Mouse (Mus musculus) monocyte, adult 5-6 weeks (primary cell): Measurements from ENCODE around the gene Plekhh1. TPM values are rescaled to one million over a fixed set of nuclear protein-coding genes. Genes with fewer than 3 reads are reported as not detected.

Experiments
- ATAC-seq: fragments of 153-309, 156-312 bp; replicated peaks from 2 replicates; pipeline ENCODE4 v1.8.0; 2017; ENCODE audit warnings: mild to moderate bottlenecking; ENCODE audit not compliant: low TSS enrichment, insufficient number of reproducible peaks, severe bottlenecking, poor library complexity, low FRiP score
- total RNA-seq: library from RNA; stranded (forward); fragments of 200-1000, 200-491, 200-594 nt; gene quantifications from 3 replicates; pipeline ENCODE4 v1.2.3, GENCODE M21; 2017

The Plekhh1 gene
- 0.29 to 0.32 TPM in 2 of 3 replicates, not detected in the other for total RNA-seq

DNA sequence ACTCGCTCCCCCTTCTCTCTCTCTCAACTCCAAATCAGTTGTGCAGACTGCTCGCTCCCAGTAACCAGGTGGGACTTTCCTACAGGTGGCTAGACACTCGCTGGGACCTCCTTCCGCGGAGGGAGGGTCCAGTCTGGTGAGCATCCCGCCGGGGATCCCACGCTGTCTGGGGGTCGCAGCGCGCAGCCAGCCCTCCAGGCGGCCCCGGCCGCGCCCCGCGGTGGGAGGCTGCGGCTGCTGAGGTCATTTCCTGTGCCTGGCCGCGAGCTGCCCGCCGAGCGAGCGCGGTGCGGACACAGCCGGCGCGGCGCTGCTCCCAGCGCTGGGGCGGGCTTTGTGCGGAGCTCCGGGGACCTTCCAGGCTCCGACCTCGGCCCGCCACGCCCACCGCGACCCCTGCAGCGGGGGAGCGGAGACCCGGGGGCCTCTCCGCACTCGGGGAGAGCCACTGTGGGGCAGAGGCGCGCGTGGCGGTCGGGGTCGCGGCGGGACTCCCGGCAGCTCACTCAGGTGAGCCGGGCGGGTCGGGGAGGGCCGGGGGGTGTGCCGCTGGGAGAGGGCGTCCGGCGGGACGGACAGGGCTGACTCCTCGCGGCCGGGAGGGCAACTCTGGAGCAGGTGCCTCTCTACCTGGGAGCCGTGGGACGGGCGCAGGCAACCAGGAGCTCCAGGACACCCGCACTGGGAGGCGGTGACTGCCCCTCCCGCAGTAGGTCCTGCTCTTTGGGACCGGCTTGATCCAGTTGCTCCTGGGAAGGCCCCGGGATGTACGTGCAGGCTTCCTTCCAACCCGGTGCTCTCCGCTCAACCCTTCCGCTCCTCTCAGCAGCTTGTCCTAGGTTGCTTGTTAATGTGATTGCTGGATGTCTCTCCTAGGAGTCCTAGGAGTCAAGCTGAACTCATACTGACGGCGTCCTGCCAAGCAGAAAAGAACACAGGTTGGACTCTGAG is at the start of gene Plekhh1:
Plekhh1 (plus strand) TSS at position 253 of the 951 bp plus-strand sequence.
- ATAC-seq = no peak; the same call in 1 of the 2 replicates

DNA sequence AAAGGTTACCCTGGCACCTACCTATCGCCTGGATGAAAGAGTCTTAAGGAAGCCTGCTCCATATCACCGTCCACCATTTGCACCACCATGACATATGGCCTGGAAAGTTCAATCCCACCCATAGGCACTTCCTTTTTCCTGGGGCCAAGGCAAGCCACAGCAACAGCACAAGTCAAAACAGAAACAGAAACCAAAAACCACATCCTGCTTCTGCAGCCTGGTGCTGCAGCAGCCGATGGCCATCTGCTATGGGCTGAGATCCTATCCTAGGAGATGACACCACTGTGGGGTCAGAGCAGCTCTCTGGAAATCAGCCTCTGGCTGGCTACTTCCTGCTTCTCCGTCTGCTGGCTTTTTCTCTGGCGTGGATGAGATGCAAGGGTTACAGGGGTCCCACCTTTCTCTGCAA is 48.3 kb upstream of the Plekhh1 start:
- peak; percentile 95 for ATAC-seq

DNA sequence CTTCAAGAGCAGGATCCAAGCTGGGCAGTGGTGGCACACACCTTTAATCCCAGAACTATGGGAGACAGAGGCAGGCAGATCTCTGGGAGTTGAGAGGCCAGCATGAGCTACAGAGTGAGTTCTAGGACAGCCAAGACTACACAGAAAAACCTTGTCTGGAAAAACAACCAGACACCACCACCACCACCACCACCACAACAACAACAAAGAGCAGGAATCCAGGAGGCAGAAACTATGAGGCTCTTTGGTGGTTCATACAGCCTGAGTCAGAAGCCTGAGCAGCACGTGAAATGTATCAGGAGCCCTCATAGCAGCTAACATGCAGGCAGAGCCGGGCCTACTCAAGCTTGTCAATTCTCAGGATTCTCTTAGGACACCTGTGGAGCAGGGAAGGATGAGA is 47.8 kb upstream of the Plekhh1 start:
- no peak for ATAC-seq

DNA sequence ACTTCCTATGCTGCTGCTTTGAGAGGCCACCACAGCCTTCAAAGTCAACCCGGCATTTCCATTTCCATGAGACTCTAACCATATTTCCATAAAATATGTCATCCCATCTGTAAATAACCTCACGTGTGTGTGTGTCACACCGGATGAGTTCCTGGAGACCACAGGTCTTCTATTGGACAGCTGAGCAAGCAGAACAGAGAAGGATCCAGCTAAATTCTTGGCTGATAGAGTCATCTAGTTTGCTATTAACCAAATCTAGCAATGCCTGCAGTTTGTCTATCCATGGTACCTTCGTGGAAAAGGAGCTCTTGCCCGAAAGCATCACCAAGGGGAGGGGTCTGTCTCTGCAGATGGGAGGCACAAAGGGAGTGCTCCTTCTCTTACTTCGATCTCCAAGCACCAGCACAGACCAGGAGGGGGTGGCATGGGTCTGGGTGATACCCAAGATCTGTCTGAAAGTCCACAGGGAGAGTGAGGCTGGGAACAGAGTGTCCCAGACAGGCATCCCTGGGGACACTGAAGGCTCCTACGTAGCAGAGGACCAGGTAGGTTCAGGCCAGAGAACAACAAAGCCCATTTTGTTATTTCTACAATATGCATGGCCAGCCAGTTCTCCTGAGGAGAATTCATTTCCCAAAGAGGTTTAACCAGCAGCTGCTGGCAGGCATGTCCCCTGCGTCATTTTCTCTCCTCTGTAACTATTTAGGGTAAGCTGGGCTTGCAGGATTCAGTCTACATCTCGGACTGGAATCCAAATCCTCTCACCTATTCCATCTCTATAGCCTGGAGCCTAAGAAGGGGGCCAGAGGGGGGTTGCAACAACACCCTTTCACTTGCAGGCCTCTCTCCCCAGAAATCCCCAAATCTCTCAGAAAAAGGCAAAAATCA is 46.8 kb upstream of the Plekhh1 start:
- ATAC-seq = no peak

DNA sequence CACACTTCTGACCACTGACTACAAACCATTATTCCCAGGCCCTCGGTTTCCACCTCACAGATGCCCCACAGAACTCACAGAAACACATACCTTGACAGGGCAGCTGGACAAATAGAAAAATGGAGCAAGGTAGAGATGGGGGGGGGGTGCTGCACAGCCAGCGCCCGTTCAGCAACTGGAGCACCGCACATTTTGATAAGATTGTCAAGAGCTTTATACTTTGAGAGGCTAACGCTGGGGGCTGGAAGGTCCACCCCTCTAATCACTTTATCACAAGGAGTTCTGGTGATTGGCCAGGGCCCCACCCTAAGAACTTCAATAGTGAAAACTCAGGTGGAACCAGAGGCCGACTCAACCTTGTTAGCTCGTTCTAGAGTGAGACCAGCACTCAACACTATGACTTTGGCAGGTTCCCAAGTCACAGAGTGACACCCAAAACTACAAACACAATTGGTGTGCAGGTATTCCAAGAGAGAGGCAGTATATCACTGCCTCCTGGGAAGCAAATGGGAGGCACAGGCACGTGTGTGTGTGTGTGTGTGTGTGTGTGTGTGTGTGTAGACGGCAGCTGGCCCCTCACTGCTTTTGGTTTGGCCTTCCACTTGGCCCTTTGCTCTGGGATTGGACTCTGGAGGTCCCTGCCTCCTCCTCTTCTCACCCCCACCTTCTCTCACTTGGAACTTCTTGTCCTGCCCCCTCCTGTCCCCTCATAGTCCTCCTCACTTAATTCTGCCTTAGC is 45.5 kb upstream of the Plekhh1 start:
- ATAC-seq = no peak

DNA sequence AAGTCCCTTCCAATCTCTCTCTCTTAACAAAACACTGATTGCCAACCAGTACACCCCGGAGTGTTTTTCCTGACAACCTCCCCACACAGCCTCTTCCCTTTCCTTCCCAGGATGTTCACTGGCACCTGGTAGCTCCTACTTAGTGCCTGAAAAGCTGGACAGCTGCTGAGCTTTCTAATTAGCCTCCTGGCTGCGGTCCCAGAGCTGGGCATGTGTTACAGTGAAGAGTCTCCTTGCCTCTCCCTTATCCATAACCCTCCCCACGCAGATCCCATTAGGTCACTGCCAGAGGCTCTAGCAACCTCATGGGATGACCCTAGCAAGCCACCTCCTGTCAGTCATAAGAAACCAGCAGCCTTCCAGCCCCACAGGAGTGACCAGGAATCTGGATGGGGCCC is 44.9 kb upstream of the Plekhh1 start:
- ATAC-seq = no peak

DNA sequence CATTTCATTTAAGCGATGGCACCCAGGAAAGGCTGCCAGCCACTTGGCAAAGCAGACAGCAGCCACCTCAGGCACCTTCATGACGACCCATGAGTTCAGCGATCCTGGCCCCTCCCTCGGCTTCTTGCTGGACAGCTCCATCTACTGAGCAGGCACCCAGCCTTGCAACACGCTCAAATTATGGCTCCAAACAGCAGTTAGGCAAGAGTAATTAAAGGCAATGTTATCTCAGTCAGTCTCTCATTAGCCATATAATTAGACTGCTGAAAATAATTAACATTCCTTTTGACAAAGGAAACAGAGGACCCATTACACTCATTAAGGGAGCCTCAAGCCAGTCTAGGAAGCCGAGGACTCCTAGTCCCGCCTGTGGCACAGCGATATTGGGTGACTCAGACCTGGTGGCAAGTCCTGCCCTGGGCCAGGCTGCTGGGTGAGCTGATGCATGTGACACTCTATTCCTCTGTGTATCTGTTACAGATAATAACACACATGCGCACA is 41.3 kb upstream of the Plekhh1 start:
- ATAC-seq = no peak

DNA sequence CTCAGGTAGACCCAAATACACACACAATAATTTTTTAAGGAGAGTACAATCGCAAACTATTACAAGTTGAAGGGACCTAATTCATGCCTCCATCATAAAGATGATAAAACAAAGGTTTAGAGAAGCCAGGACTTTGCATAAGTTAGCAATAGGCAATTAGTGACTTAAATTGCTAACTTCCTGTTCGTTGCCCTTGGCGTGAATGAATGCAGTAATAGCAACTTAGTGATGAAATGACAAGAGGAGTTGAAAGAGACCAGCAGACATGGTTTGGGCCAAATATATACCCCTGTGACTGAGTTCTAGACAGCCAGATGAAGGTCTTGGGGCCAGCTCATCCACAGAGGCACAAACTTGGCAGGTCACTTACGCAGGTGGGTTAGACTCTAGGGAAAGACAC is 32.7 kb upstream of the Plekhh1 start:
- no peak for ATAC-seq

DNA sequence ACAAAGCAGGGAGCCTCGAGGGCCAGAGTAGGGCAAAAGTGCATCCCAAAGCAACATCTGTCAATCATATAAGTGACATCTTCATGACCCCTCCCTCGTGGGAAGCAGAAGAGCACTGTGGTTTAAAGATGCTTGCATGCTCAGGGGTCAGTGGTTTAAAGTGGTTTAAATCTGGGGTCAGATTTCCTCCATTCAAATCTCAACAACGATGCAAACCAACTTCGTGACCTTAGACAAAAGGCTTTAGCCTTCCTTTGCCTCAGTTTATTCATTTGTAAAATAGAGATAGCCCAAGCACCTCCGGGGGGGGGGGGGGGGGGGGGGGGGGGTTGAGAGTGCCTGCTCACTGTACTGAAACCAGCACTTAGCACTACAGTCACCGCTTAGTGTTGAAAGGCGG is 32.3 kb upstream of the Plekhh1 start:
- no peak for ATAC-seq

DNA sequence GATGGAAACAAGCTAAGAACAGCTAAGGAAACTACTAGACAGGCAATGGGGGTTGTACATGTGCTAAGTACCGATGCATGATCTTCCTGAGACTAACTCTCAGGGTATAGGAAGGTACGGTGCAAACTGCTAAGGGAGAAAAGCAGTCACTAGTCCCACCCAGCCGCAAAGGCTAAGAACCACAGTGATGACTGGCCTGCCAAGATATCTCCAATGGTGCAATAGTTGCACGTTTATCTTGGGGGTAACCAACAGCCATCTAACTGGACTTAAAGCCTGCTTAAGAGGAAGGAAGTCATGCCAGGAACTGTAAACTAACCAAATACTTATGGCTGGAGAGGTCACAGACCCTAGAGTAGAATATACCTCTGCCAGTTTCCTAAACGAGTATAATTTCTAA is 26.6 kb upstream of the Plekhh1 start:
- ATAC-seq = no peak

DNA sequence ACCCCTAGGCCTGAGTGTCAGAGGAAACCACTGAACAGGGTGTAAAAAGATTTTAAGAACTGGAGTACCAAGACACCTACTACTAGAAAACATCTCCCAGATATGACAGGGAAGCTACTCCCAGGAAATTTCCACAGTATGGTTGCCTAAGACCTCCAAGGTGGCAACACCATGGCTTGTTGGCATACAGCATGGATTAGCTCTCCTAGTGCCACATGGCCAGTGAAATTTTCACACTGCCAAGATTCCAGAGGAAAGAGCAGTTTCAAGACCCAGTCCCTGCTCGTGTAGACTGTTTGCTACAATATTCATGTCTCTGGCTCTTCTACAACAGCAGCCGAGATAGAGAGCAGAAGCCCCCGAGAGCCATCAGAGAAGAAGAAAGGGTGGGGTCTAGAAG is 26.0 kb upstream of the Plekhh1 start:
- ATAC-seq = no peak

DNA sequence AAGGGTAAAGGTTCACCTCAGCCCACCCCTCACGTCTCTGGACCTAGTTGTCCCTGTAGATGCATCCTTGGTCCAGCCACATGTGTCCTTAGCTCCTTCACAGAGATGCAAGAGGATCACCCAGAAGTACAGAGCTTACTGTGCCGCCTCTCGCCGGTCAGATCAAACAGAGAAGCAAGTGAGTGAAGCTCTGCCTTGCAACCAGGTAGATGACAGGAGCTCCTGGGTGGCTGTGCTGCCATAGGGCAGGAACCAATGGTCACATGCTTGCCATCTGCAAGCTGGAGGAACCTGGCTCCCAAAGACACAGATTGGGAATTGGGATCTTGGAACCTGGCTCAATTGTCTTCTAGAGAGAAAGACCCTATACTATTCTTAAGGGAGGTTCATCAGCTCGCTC is 23.5 kb upstream of the Plekhh1 start:
- no peak for ATAC-seq

DNA sequence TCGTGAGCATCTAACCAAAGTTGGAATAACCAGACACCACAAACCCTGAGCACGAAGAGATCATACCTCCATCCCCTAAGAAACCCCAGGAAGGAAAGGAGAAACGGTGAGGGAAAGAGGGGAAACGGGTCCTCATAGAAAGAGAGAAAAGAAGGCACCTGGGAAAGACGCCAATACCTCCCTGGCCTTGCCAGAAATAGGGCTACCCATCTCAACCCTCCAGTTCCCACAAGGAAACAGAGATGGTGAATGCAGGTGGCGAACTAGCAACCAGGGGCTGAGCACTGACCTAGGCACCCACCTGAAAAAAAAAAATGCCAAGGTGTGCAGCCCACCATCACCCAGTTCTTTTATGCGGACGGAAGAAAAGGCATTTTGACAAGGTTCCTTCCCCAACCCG is 22.9 kb upstream of the Plekhh1 start:
- ATAC-seq = no peak

DNA sequence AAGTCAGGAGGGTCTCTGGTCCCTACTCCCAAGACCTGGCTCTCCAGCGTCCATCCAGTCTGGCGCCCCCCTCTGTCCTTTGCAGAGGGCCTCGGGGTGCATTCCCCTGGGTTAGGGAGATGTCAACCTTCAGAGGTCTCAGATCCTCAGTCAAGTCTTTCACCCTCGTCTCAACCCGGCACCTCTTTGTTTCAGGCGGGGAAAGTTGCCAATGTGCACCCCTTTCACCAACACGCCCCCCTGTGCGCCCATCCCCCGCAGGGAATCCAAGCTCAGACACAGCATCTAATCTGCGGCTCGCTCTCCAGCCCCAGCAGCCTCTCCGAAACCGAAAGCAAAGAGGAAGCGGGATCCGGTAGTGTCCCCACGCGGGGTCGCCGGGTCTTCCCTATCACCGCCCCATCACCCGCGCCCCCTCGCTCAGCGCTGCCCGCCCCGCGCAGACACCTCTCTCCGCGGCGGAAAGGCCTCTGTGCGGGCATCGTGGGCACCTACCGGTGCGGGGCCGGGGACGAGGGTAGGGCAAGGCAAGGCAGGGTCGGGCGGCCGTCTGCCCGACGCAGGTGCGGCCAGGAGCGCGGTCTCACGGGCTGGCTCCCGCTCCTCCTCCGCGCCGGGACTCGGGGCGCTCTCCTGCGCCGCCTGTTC is 22.4 kb upstream of the Plekhh1 start:
- peak; percentile 49 for ATAC-seq

DNA sequence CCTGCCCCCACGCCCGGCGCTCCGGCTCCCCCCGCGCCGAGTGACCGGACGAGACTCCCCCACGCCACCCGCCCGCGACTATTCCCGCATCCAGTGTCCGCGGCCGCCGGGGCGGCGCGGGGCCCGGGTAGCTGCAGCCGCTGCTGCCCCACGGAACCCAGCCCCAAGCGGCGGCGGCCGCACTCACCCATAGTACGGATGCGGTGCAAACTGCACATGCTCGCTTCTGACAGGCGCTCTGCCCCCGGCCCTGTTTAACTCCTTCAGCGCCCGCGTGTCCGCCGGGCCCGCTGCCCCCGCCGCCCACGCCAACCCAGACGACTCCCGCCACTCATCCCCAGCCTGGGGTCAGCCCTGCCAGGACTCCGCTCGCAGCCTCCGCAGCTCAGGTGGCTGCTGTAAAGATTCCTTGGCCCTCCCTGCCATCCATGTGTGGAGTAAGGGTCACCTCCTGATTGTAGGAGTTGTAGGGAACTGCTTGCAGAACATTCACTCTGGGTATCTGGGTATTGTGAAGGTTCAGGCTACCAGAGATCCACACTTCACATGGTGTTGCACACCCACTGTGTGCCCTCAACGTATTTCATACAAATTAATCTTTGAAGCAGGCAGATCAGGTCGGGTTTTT is 21.7 kb upstream of the Plekhh1 start, which contains the start of gene Tmem229b:
Tmem229b (minus strand) TSS at position 502 of the 628 bp plus-strand sequence.
- peak; percentile 44; the same call in 1 of the 2 replicates for ATAC-seq

DNA sequence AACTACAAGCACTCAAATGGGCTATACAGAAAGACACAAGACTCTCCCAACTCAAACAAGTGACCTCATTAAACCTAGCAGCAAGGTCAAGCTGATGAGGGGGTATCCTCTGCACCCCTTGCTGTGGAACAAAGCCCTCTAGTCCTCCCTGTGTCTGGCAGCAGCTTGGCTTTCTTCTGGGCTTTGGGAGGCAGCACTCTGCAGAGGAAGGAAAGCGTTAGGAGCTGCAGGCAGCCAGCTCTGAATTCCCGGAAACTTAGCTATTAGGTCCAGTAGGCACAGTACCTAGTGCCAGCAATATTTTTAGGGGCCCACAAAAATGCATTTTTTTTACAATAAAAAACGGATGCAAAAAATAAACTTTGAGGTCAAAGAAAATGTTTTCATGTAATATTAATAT is 18.4 kb upstream of the Plekhh1 start:
- ATAC-seq = no peak

DNA sequence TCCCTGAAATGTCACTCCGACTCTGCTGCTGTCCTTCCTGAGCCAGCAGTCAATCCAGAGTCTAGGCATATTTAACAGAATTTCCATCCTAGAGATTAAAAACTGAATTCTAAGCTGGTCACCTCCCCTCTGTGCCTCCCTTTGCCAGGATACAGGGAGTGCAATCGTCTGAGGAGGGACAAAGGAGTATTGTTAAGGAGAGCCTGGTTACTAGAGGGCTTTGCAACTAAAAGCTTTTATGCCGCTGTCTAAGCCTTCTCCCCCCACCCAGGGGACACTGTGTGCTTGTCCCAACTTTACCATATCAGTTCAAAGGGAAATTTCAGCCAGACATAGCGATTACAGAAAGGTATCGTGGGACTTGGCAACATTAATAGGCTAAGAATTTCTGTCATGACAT is 12.9 kb upstream of the Plekhh1 start:
- no peak for ATAC-seq

DNA sequence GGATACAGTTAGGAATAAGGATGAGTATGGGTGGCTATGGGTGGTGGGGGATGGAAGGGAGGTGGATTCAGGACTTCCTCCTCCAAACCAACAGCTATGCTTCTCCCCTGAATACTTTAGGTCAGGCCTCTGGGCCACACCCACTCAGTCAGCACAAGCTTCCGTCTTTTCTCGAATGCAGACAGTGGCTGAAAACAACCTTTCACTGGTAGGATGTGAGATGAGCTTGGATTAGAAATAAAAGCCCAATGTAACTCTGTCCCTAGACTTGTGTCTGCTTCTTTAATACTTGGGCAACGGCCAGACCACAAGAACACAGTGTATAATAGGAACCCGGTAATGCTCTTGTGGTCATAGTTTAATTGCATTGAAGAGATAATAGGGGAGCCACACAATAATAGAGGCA is 11.0 kb upstream of the Plekhh1 start:
- peak; percentile 95 for ATAC-seq
